8 mouse cellular contexts compared by ENCODE assay signal in the genomic region with DNA sequence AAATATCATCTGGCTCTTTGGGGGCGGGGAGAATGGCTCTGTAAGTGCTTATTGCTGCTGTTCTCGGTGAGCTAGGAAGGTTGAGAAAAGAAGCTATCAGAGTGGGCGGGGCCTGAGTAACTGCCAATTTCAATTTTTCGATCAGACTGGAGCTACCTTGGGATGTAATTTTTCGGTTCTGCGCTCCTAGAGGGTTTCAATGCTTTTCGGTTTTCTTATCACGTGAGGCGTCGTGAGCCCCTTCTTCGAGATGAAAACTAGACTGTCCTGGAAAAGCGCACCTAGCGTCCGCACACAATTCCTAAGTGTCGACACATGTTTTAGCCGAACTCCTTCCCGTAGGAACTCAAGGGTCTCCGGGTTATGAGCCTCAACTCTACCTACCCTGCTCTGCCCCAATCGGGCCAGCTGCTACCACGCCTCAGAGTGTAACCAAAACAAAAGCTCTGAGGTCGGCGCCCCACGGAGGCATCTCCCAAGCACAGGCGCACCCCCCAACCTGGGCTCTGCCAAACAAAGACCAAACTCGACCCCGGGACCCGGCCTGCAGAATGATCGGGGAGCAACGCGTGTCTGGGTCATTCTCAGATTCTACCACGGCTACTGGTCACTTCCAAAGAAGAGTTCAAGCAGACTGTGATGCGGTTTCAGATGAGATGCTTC. TPM values are rescaled to one million over a fixed set of nuclear protein-coding genes. Genes with fewer than 3 reads are reported as not detected.
DNase-seq lines count a peak whose midpoint lies in the region; ATAC-seq and TF ChIP-seq lines count a peak whose summit lies in the region.

No protein-coding gene starts in this region.

- TF ChIP-seq CTCF in kidney, adult 2 months (conservative IDR thresholded peaks at IDR 0.05; ENCODE audit: insufficient read depth, insufficient read length, low read depth, low read length), result no peak
- TF ChIP-seq CTCF in stomach, postnatal 0 days (IDR thresholded peaks at IDR 0.05; ENCODE audit: low read depth), result peak; percentile 18; the same call in 1 of the 2 replicates

- no peaks in the 10 kb centered on the region for H3K4me1 ChIP-seq in kidney, adult 2 months (ENCODE audit: control insufficient read depth, insufficient read depth, low read length)
- H3K4me1 ChIP-seq in intestine, embryonic 15.5 days (replicated peaks), result no peaks in the 10 kb centered on the region
- no peaks in the 10 kb centered on the region for H3K4me1 ChIP-seq in limb, embryonic 14.5 days (ENCODE audit: control insufficient read depth, insufficient read depth, low read length)
- no peaks in the 10 kb centered on the region for H3K4me1 ChIP-seq in midbrain, embryonic 14.5 days (ENCODE audit: control insufficient read depth, insufficient read depth, low read length)
- no peaks in the 10 kb centered on the region for H3K4me1 ChIP-seq in stomach, postnatal 0 days (replicated peaks; ENCODE audit: control insufficient read depth, insufficient read depth)

- ATAC-seq in intestine, embryonic 15.5 days, result peak; percentile 63
- peak; percentile 13; the same call in 1 of the 2 replicates for ATAC-seq in limb, embryonic 14.5 days (ENCODE audit: low FRiP score, low read depth)
- peak; percentile 61 for ATAC-seq in midbrain, embryonic 14.5 days (ENCODE audit: low FRiP score, low TSS enrichment)
- peak; percentile 43 for ATAC-seq in stomach, postnatal 0 days (ENCODE audit: low FRiP score, low TSS enrichment)

- no peaks in the 10 kb centered on the region for H3K36me3 ChIP-seq in kidney, adult 2 months (ENCODE audit: control insufficient read depth, insufficient read depth, low read length)
- no peaks in the 10 kb centered on the region for H3K36me3 ChIP-seq in intestine, embryonic 15.5 days
- 0 out of 2 replicates have a peak, but pooled peaks cover 3% of the 10 kb centered on the region for H3K36me3 ChIP-seq in limb, embryonic 14.5 days (ENCODE audit: control insufficient read depth, insufficient read depth, low read length)
- H3K36me3 ChIP-seq in midbrain, embryonic 14.5 days (ENCODE audit: control insufficient read depth, insufficient read depth, low read length), result peaks cover 9% of the 10 kb centered on the region; the same call in 1 of the 2 replicates
- H3K36me3 ChIP-seq in stomach, postnatal 0 days (ENCODE audit: control insufficient read depth, insufficient read depth, low read length), result no peaks in the 10 kb centered on the region

- no peaks in the 10 kb centered on the region for H3K9me3 ChIP-seq in intestine, embryonic 15.5 days
- H3K9me3 ChIP-seq in limb, embryonic 14.5 days (ENCODE audit: control insufficient read depth, low read length), result no peaks in the 10 kb centered on the region
- H3K9me3 ChIP-seq in midbrain, embryonic 14.5 days (ENCODE audit: control insufficient read depth, low read length), result no peaks in the 10 kb centered on the region
- no peaks in the 10 kb centered on the region for H3K9me3 ChIP-seq in stomach, postnatal 0 days (ENCODE audit: control insufficient read depth, low read length)

- WGBS in kidney, adult 2 months, result under 1% methylated on average over 32 of the region's 32 CpGs
- under 1% methylated on average over 32 of the region's 32 CpGs for WGBS in intestine, embryonic 15.5 days
- 2% methylated on average over 32 of the region's 32 CpGs for WGBS in limb, embryonic 14.5 days
- WGBS in midbrain, embryonic 14.5 days, result 1% methylated on average over 32 of the region's 32 CpGs
- WGBS in stomach, postnatal 0 days, result 1% methylated on average over 32 of the region's 32 CpGs

- peak overlapping the region; percentile 80 for H3K4me2 ChIP-seq in intestine, embryonic 15.5 days (replicated peaks)
- H3K4me2 ChIP-seq in limb, embryonic 14.5 days (replicated peaks; ENCODE audit: low read depth, low read length, severe bottlenecking), result peak overlapping the region; percentile 63
- H3K4me2 ChIP-seq in midbrain, embryonic 14.5 days (ENCODE audit: low read length), result peak overlapping the region; percentile 65
- peak overlapping the region; percentile 93 for H3K4me2 ChIP-seq in stomach, postnatal 0 days (replicated peaks; ENCODE audit: low read depth)

- no peaks in the 10 kb centered on the region for H3K27me3 ChIP-seq in kidney, adult 2 months (replicated peaks; ENCODE audit: control insufficient read depth, insufficient read depth, low read length)
- no peaks in the 10 kb centered on the region for H3K27me3 ChIP-seq in intestine, embryonic 15.5 days (replicated peaks)
- H3K27me3 ChIP-seq in limb, embryonic 14.5 days (ENCODE audit: control insufficient read depth, insufficient read depth, low read length), result no peaks in the 10 kb centered on the region
- H3K27me3 ChIP-seq in midbrain, embryonic 14.5 days (ENCODE audit: control insufficient read depth, insufficient read depth, low read length), result no peaks in the 10 kb centered on the region
- H3K27me3 ChIP-seq in stomach, postnatal 0 days (ENCODE audit: control insufficient read depth, insufficient read depth, low read length), result no peaks in the 10 kb centered on the region

- no peak for TF ChIP-seq POLR2A in kidney, adult 2 months (IDR thresholded peaks at IDR 0.05; ENCODE audit: low read depth, low read length)
- TF ChIP-seq POLR2A in limb, embryonic 14.5 days (IDR thresholded peaks at IDR 0.05; ENCODE audit: borderline replicate concordance, extremely low read depth, insufficient read depth, insufficient read length), result no peak

- H3K4me3 ChIP-seq in kidney, adult 2 months (ENCODE audit: insufficient read depth, low read depth, low read length), result peak overlapping the region; percentile 60
- H3K4me3 ChIP-seq in intestine, embryonic 15.5 days (replicated peaks), result peak overlapping the region; percentile 71
- H3K4me3 ChIP-seq in limb, embryonic 14.5 days (replicated peaks; ENCODE audit: low read length), result peak overlapping the region; percentile 59
- H3K4me3 ChIP-seq in midbrain, embryonic 14.5 days (replicated peaks; ENCODE audit: low read depth, low read length), result peak overlapping the region; percentile 72
- H3K4me3 ChIP-seq in stomach, postnatal 0 days (ENCODE audit: low read depth, low read length), result peak overlapping the region; percentile 72

- no peak for TF ChIP-seq EP300 in stomach, postnatal 0 days (optimal IDR thresholded peaks at IDR 0.05)

- peak overlapping the region; percentile 69 for H3K9ac ChIP-seq in intestine, embryonic 15.5 days
- peak overlapping the region; percentile 64 for H3K9ac ChIP-seq in limb, embryonic 14.5 days (ENCODE audit: low read depth, low read length, severe bottlenecking)
- peak overlapping the region; percentile 71 for H3K9ac ChIP-seq in midbrain, embryonic 14.5 days (replicated peaks; ENCODE audit: low read length)
- peak overlapping the region; percentile 56 for H3K9ac ChIP-seq in stomach, postnatal 0 days (ENCODE audit: low read length)

- no peak overlapping the region for H3K27ac ChIP-seq in kidney, adult 2 months (ENCODE audit: insufficient read depth, low read depth, low read length)
- no peak overlapping the region for H3K27ac ChIP-seq in intestine, embryonic 15.5 days
- 0 out of 2 replicates have a peak overlapping the region, but pooled peaks have one; percentile 54 for H3K27ac ChIP-seq in limb, embryonic 14.5 days (replicated peaks; ENCODE audit: low read depth, low read length)
- peak overlapping the region; percentile 63 for H3K27ac ChIP-seq in midbrain, embryonic 14.5 days (replicated peaks; ENCODE audit: low read depth, low read length)
- H3K27ac ChIP-seq in stomach, postnatal 0 days (replicated peaks), result peak overlapping the region; percentile 49; the same call in 1 of the 2 replicates

- DNase-seq in kidney, adult 2 months, result peak; percentile 17
- no peak for DNase-seq in kidney, adult 18-20 months
- peak; percentile 75 for DNase-seq in cerebellum, adult 9-10 months
- peak; percentile 21 to 33 for DNase-seq in frontal cortex, postnatal 36 days (ENCODE audit: low spot score in 2 of 2)
- DNase-seq in limb, embryonic 14.5 days (ENCODE audit: low spot score), result peak; percentile 49
- peak; percentile 69 for DNase-seq in midbrain, embryonic 14.5 days
- peak; percentile 39 for DNase-seq in stomach, postnatal 0 days (ENCODE audit: low spot score)

RNA-seq across cellular contexts. Expression of gene Cep97, which starts 0.8 kb away (rescaled TPM):
- polyA plus RNA-seq in kidney, adult 2 months (2012; rRNA removed), result 1.5 and 2.5 TPM in 2 replicates
- 5.9 and 6.7 TPM in 2 replicates for polyA plus RNA-seq in intestine, embryonic 15.5 days (2015; fragmentation: Nextera tagmentation; extraction: Ambion mirVana)
- polyA plus RNA-seq in limb, embryonic 14.5 days (2012; rRNA removed), result 7.0 and 7.4 TPM in 2 replicates
- 8.0 and 9.1 TPM in 2 replicates for polyA plus RNA-seq in limb, embryonic 14.5 days (2014; fragmentation: Nextera tagmentation; extraction: Ambion mirVana)
- 14.5 and 20.8 TPM in 2 replicates for polyA plus RNA-seq in midbrain, embryonic 14.5 days (2014; fragmentation: Nextera tagmentation; extraction: Ambion mirVana)
- 1.9 and 2.6 TPM in 2 replicates for polyA plus RNA-seq in stomach, postnatal 0 days (2015; fragmentation: Nextera tagmentation; extraction: Ambion mirVana)

RNA-seq across cellular contexts. Expression of gene Rpl24, which starts 32.3 kb away (rescaled TPM):
- polyA plus RNA-seq in kidney, adult 2 months (2012; rRNA removed), result 175 and 226 TPM in 2 replicates
- 692 and 790 TPM in 2 replicates for polyA plus RNA-seq in intestine, embryonic 15.5 days (2015; fragmentation: Nextera tagmentation; extraction: Ambion mirVana)
- 481 and 816 TPM in 2 replicates for polyA plus RNA-seq in limb, embryonic 14.5 days (2012; rRNA removed)
- polyA plus RNA-seq in limb, embryonic 14.5 days (2014; fragmentation: Nextera tagmentation; extraction: Ambion mirVana), result 867 and 876 TPM in 2 replicates
- polyA plus RNA-seq in midbrain, embryonic 14.5 days (2014; fragmentation: Nextera tagmentation; extraction: Ambion mirVana), result 580 and 653 TPM in 2 replicates
- 760 and 770 TPM in 2 replicates for polyA plus RNA-seq in stomach, postnatal 0 days (2015; fragmentation: Nextera tagmentation; extraction: Ambion mirVana)

RNA-seq across cellular contexts. Expression of gene Nxpe3, which starts 38.7 kb away (rescaled TPM):
- polyA plus RNA-seq in kidney, adult 2 months (2012; rRNA removed), result 4.6 and 4.9 TPM in 2 replicates
- 1.3 and 1.5 TPM in 2 replicates for polyA plus RNA-seq in intestine, embryonic 15.5 days (2015; fragmentation: Nextera tagmentation; extraction: Ambion mirVana)
- polyA plus RNA-seq in limb, embryonic 14.5 days (2012; rRNA removed), result 1.2 and 1.3 TPM in 2 replicates
- 0.55 TPM in 2 replicates for polyA plus RNA-seq in limb, embryonic 14.5 days (2014; fragmentation: Nextera tagmentation; extraction: Ambion mirVana)
- polyA plus RNA-seq in midbrain, embryonic 14.5 days (2014; fragmentation: Nextera tagmentation; extraction: Ambion mirVana), result 1.6 and 1.7 TPM in 2 replicates
- 0.11 and 0.16 TPM in 2 replicates for polyA plus RNA-seq in stomach, postnatal 0 days (2015; fragmentation: Nextera tagmentation; extraction: Ambion mirVana)

RNA-seq across cellular contexts. Expression of gene Zbtb11, which starts 39.9 kb away (rescaled TPM):
- 2.9 and 3.2 TPM in 2 replicates for polyA plus RNA-seq in kidney, adult 2 months (2012; rRNA removed)
- polyA plus RNA-seq in intestine, embryonic 15.5 days (2015; fragmentation: Nextera tagmentation; extraction: Ambion mirVana), result 14.2 and 15.3 TPM in 2 replicates
- 10.2 and 12.3 TPM in 2 replicates for polyA plus RNA-seq in limb, embryonic 14.5 days (2012; rRNA removed)
- polyA plus RNA-seq in limb, embryonic 14.5 days (2014; fragmentation: Nextera tagmentation; extraction: Ambion mirVana), result 17.7 and 22.1 TPM in 2 replicates
- polyA plus RNA-seq in midbrain, embryonic 14.5 days (2014; fragmentation: Nextera tagmentation; extraction: Ambion mirVana), result 20.5 and 24.4 TPM in 2 replicates
- polyA plus RNA-seq in stomach, postnatal 0 days (2015; fragmentation: Nextera tagmentation; extraction: Ambion mirVana), result 6.8 and 7.3 TPM in 2 replicates

Comparison
In these comparisons a context has a peak if more than half of its experiments do, and no peak if none do; other contexts are left out.
1. H3K27ac ChIP-seq: peak in limb, embryonic 14.5 days (single experiment), midbrain, embryonic 14.5 days (single experiment) and stomach, postnatal 0 days (single experiment); none in kidney, adult 2 months (single experiment) and intestine, embryonic 15.5 days (single experiment).
2. ATAC-seq: peak in every context shown above with its lines; median percentile 63 in intestine, embryonic 15.5 days; 61 in midbrain, embryonic 14.5 days; 43 in stomach, postnatal 0 days; 13 in limb, embryonic 14.5 days.
3. Peak in every context shown above with its lines, with median percentiles within 50 percentile points of each other: H3K4me3 ChIP-seq, H3K4me2 ChIP-seq and H3K9ac ChIP-seq.